Mouse (Mus musculus): Measurements from ENCODE around the gene Eif4ebp2. TPM values are rescaled to one million over a fixed set of nuclear protein-coding genes. Genes with fewer than 3 reads are reported as not detected.

Eif4ebp2 gene
- polyA plus RNA-seq, 1 experiment from 2014 or later: 89.3 TPM

DNA sequence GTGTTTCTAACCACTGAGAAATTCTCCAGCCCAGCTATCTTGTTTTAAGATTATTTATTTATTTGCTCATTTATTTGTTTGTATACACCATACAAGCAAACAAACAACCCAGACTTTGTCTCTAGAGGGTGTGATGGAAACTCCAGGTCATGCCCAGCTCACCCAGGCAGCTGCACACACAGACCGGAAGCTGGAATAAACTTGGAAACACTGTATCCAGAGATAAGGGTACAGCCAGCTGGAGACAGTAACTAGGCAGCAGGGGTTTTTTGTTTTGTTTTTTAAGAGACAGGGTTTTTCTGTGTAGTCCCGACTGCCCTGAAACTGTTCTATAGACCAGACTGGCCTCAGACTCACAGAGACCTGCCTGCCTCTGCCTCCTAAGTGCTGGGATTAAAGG is 62.3 kb downstream of the Eif4ebp2 start:
- ATAC-seq (replicated peaks): no peak
- 63% methylated on average over 2 of the region's 2 CpGs for WGBS

DNA sequence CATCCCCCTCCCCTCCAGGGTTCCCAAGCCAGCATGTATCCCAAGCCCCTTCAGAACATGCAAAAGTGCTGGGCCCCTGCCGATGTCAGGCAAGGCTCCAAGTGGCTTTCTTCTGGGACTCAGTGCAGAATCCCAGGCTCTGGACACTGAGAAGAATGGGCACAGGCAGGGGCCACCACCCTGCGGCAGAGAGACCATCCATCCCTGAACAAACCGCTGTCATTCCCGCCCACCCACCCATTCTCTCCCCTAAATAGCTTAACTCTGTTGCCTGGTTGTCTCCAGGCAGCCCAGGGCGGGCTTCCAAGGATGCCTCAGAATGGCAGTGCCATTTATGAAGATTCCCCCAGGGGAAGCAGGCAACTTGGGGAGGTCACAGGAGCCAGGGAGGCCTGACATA is 63.4 kb downstream of the Eif4ebp2 start:
- ATAC-seq (replicated peaks): no peak

More for the DNA sequence above, 62.3 kb downstream of the Eif4ebp2 start:
- Histone ChIP-seq H3K9ac (replicated peaks) (no peak overlapping the region), H3K27me3 (no peaks in the 10 kb centered on the region), H3K36me3 (no peaks in the 10 kb centered on the region), H3K4me1 (no peaks in the 10 kb centered on the region), H3K4me3 (no peak overlapping the region), H3K4me2 (replicated peaks) (no peak overlapping the region), H3K27ac (replicated peaks) (no peak overlapping the region), H3K9me3 (no peaks in the 10 kb centered on the region)

DNA sequence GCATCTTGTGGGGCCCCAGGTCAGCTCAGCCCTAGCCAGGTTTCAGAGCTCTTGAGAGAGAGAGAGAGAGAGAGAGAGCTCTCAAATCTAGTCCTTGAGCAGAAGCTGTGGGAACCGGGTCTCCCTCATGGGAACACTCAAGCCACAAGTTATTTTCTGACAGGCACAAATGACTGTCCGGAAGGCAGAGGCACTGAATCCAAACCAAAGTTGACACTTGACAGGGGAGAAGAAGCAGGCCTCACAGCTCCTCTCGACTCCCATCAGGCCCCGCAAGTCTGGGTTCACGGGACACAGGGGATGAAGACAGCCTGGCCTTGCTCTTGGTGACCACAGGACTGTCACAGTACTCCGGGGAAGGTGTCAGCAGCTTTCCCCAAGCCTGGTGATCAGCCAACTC is 66.2 kb downstream of the Eif4ebp2 start:
- no peaks in the 10 kb centered on the region for H3K36me3 ChIP-seq
- no peak overlapping the region for H3K9ac ChIP-seq (replicated peaks)
- ATAC-seq (replicated peaks): no peak
- no peaks in the 10 kb centered on the region for H3K27me3 ChIP-seq
- no peak overlapping the region for H3K4me2 ChIP-seq (replicated peaks)
- H3K9me3 ChIP-seq: no peaks in the 10 kb centered on the region
- H3K4me1 ChIP-seq: peaks cover 20% of the 10 kb centered on the region
- 70% methylated on average over 6 of the region's 6 CpGs for WGBS
- H3K27ac ChIP-seq (replicated peaks): no peak overlapping the region
- no peak overlapping the region for H3K4me3 ChIP-seq

More for the DNA sequence above, 63.4 kb downstream of the Eif4ebp2 start:
- Histone ChIP-seq H3K9me3 (no peaks in the 10 kb centered on the region), H3K4me2 (replicated peaks) (no peak overlapping the region), H3K9ac (replicated peaks) (no peak overlapping the region), H3K4me3 (no peak overlapping the region), H3K27me3 (no peaks in the 10 kb centered on the region), H3K4me1 (peaks cover 3% of the 10 kb centered on the region), H3K36me3 (no peaks in the 10 kb centered on the region), H3K27ac (replicated peaks) (no peak overlapping the region)
- 32% methylated on average over 5 of the region's 5 CpGs for WGBS

DNA sequence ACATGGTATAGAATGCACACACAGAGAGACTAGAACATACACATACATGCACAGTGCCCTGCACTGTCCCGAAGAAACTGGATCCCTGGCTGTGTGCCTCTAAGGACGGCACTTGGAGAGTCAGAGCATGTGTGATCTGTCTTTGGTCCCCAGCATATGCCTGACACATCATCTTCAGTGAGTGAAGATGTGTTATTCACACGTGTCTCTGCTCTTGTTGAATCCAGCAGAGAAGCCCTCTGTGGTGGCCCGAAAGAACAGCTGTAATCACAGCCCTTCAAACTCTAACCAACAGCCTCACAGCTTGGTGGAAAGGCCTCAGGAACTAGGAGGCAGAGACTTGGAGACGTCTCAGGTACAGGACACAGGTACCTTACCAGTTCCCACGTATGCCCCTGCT is 67.3 kb downstream of the Eif4ebp2 start:
- Histone ChIP-seq H3K27me3 (no peaks in the 10 kb centered on the region), H3K9ac (replicated peaks) (no peak overlapping the region), H3K9me3 (no peaks in the 10 kb centered on the region), H3K4me2 (replicated peaks) (no peak overlapping the region), H3K36me3 (no peaks in the 10 kb centered on the region), H3K4me3 (no peak overlapping the region), H3K4me1 (peaks cover 22% of the 10 kb centered on the region), H3K27ac (replicated peaks) (no peak overlapping the region)
- 77% methylated on average over 6 of the region's 6 CpGs for WGBS
- ATAC-seq (replicated peaks): no peak

DNA sequence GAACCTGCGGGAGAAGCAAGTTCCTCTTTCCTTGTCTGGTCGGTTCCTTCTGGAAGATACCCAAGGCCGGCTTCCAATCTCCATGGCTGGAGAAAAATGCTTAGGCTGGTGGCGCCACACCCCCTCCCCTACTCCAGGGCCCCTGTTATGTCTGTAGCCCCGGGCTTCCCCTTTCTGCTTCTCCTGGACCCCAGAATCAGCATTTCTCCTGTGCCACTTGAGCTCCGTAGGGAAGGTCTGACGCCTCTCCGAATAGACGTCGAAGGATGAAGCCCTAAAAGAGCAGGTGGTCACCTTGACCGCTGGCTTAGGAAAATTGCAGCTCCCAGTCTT is 68.8 kb downstream of the Eif4ebp2 start:
- 4% methylated on average over 11 of the region's 11 CpGs for WGBS
- H3K4me3 ChIP-seq: peak overlapping the region; percentile 65
- no peaks in the 10 kb centered on the region for H3K9me3 ChIP-seq
- H3K36me3 ChIP-seq: no peaks in the 10 kb centered on the region
- no peaks in the 10 kb centered on the region for H3K27me3 ChIP-seq
- peak; percentile 37 for ATAC-seq (replicated peaks)
- H3K9ac ChIP-seq (replicated peaks): peak overlapping the region; percentile 70
- H3K4me1 ChIP-seq: peaks cover 27% of the 10 kb centered on the region
- peak overlapping the region; percentile 88 for H3K4me2 ChIP-seq (replicated peaks)
- H3K27ac ChIP-seq (replicated peaks): 0 out of 2 replicates have a peak overlapping the region, but pooled peaks have one; percentile 10

DNA sequence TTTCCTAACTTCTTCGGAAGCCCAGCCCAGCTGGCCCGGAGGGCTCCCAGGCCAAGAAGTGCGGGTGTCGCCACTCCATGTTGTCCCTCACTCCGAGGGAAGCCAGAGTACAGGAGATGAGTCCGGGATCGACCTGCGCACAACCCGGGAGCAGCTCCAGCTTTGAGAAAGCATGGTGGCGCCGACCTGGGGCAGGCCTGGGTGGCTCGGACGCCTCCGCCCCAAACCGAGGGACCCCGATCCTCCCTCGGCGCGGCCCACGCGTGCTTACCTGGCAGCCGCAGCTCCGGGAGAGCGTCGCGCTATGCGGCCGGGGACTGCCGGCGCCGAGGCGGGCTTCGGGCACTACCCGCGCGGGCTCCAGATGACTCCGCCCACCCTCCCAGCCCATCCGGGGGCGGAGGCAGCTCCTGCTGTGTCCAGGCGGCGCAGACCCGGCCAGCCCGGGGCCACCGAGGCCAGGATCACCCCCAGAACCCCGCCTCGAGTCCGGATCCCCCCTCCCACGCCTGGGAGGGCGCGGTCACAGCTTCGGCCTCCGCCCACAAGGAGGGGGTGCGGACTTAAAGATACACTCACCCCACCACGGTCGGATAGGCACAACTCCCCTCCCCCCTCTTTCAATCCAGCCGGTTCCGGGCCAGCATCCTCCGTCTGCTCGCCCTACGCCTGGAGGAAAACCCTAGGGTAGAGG is 69.3 kb downstream of the Eif4ebp2 start, which contains the start of gene Pald1:
Pald1 (minus strand) TSS at position 510 of the 694 bp plus-strand sequence.
- Histone ChIP-seq H3K9me3 (no peaks in the 10 kb centered on the region), H3K4me2 (replicated peaks) (peak within 1 kb of the TSS; percentile 88), H3K36me3 (no peaks in the 10 kb centered on the region), H3K27me3 (no peaks in the 10 kb centered on the region), H3K9ac (replicated peaks) (peak within 1 kb of the TSS; percentile 70), H3K4me3 (peak within 1 kb of the TSS; percentile 65), H3K27ac (replicated peaks) (0 out of 2 replicates have a peak within 1 kb of the TSS, but pooled peaks have one; percentile 10), H3K4me1 (peaks cover 27% of the 10 kb centered on the region)
- peak; percentile 81 for ATAC-seq (replicated peaks)
- under 1% methylated on average over 59 of the region's 60 CpGs for WGBS

DNA sequence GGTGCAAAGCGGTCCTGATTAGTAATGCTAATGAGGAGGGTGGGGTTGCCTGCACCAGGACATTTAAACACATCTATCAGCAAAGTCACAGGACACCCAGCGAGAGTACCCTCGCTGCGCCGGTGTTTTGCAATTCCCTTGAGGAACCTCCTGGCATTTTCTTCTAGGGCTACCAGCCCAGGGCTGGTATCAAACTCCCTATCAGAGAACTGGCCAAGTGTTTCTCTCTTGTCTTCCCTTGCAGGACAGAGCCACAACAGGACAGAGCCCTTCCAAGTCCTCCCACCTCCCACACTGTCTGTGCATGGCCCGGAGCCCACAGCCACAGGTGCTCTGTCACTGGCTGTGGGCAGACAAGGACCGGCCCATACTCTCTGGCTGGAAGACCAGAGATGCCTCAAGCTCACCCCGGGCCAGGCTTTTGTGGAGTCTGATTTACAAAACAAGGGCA is 70.2 kb downstream of the Eif4ebp2 start:
- peaks cover 27% of the 10 kb centered on the region for H3K4me1 ChIP-seq
- peak overlapping the region; percentile 65 for H3K4me3 ChIP-seq
- no peaks in the 10 kb centered on the region for H3K27me3 ChIP-seq
- H3K36me3 ChIP-seq: no peaks in the 10 kb centered on the region
- 3% methylated on average over 8 of the region's 8 CpGs for WGBS
- H3K9me3 ChIP-seq: no peaks in the 10 kb centered on the region
- H3K4me2 ChIP-seq (replicated peaks): peak overlapping the region; percentile 88
- ATAC-seq (replicated peaks): no peak
- no peak overlapping the region for H3K27ac ChIP-seq (replicated peaks)
- H3K9ac ChIP-seq (replicated peaks): peak overlapping the region; percentile 70; the same call in 1 of the 2 replicates

DNA sequence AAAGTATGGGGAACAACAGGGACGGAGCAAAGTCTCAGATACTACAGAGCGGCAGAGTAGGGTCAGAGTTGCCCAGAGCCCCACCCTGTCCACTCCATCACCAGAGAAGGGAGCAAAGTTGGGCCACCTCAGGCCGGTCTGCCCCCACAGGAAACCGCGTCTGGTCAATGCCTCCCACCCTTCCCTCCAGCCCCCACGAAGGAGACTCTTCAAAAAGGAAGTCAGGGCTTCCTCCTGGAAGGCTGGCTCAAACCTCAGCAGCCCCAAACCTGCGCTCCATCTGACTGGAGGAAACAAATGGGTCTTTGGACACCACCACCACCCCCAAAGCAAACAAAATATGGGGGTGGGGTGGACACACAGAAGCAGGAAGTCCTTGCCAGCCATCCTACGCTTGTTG is 70.6 kb downstream of the Eif4ebp2 start:
- no peaks in the 10 kb centered on the region for H3K27me3 ChIP-seq
- no peak overlapping the region for H3K27ac ChIP-seq (replicated peaks)
- 18% methylated on average over 8 of the region's 8 CpGs for WGBS
- no peak overlapping the region for H3K9ac ChIP-seq (replicated peaks)
- peak overlapping the region; percentile 88 for H3K4me2 ChIP-seq (replicated peaks)
- ATAC-seq (replicated peaks): no peak
- H3K36me3 ChIP-seq: no peaks in the 10 kb centered on the region
- peak overlapping the region; percentile 65 for H3K4me3 ChIP-seq
- no peaks in the 10 kb centered on the region for H3K9me3 ChIP-seq
- peaks cover 27% of the 10 kb centered on the region for H3K4me1 ChIP-seq

DNA sequence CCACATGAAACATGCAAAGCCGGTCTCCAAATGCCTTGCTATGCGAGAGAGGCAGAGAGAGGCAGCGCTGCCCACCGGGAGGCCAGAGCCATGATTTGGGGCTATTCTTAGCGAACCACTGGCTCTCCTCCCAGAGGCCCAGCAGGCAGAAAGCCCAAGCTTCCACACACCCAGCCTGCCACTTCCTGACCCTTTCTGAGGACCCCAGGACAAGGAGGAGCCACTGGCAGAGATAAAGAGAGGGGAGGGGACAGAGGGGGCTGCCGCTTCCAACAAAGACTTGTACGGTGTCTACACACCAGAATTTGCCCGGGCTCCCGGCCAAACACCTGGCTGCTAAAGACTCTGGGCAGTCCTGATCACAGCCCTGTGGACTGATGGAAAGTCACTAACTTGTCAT is 72.3 kb downstream of the Eif4ebp2 start:
- H3K9ac ChIP-seq (replicated peaks): no peak overlapping the region

DNA sequence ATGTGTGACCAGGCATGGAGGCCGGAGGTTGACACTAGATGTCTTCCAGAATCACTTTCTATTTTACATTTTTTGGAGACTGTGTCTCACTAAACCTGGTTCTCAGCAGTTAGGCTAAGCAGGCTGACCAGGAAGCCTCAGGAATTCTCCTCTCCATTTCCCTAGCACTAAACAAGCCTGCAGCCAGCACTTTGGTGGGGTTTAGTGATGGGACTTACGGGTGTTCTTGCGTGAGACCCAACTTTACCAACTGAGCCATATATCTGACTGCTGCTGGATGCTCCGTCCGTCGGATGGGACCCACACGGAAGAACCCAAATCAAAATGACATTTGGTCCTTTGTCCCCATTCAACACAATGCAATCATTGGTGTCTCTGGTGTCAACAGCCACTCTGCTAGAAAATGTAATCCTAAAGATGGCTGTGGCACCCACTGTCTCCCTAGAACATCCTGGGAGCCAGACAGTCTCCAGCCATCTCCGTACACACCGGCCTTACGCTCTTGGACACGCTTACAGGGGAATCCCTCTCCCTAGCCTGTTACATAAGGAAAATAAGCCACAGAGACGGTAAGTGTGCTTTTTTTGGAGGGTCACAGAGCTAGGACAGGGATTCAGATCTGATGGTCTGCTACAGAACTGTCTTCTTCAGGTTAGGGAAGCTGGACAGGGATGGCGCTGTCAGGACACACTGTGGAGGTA is 73.0 kb downstream of the Eif4ebp2 start:
- 88% methylated on average over 13 of the region's 13 CpGs for whole genome bisulfite sequencing
- ATAC-seq (replicated peaks): no peak
- H3K9ac ChIP-seq (replicated peaks): no peak overlapping the region
- H3K9me3 ChIP-seq: no peaks in the 10 kb centered on the region
- no peaks in the 10 kb centered on the region for H3K27me3 ChIP-seq
- no peak overlapping the region for H3K4me2 ChIP-seq (replicated peaks)
- H3K36me3 ChIP-seq: no peaks in the 10 kb centered on the region
- H3K27ac ChIP-seq (replicated peaks): no peak overlapping the region
- H3K4me1 ChIP-seq: peaks cover 32% of the 10 kb centered on the region
- no peak overlapping the region for H3K4me3 ChIP-seq

More for the DNA sequence above, 72.3 kb downstream of the Eif4ebp2 start:
- Histone ChIP-seq H3K4me3 (no peak overlapping the region), H3K27ac (replicated peaks) (no peak overlapping the region), H3K9me3 (no peaks in the 10 kb centered on the region), H3K36me3 (no peaks in the 10 kb centered on the region), H3K4me2 (replicated peaks) (no peak overlapping the region), H3K27me3 (no peaks in the 10 kb centered on the region), H3K4me1 (peaks cover 32% of the 10 kb centered on the region)
- 7% methylated on average over 9 of the region's 9 CpGs for WGBS
- ATAC-seq (replicated peaks): no peak

DNA sequence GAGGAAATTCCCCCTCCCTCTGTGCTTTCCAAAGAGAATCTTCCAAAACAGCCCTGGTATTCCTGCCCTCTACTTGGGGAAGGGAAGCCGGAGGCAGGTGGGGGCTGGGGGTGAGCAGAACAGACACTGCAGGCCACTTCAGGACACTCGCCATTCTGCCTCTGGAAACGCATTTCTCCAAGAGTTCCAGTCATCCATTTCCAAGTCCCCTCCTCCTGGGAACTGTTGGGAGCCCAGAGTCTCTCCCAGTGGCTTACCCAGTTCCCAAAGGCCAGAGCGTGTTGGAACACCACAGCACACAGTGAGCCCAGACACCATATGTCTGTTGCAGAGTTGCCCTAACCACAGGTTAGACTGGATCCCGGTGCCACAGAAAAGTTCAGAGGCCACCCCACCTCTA is 73.8 kb downstream of the Eif4ebp2 start:
- no peak overlapping the region for H3K9ac ChIP-seq (replicated peaks)
- H3K9me3 ChIP-seq: 0 out of 2 replicates have a peak, but pooled peaks cover 3% of the 10 kb centered on the region
- no peak overlapping the region for H3K4me3 ChIP-seq
- H3K27me3 ChIP-seq: no peaks in the 10 kb centered on the region
- no peak overlapping the region for H3K4me2 ChIP-seq (replicated peaks)
- no peaks in the 10 kb centered on the region for H3K36me3 ChIP-seq
- ATAC-seq (replicated peaks): no peak
- H3K4me1 ChIP-seq: peaks cover 26% of the 10 kb centered on the region
- H3K27ac ChIP-seq (replicated peaks): no peak overlapping the region
- WGBS: 86% methylated on average over 5 of the region's 5 CpGs
